Comparison of ENCODE assay signal across 8 mouse cellular contexts in genomic region chr2:176798312-176798711, GRCm38 (mm10). TPM values are rescaled to one million over a fixed set of nuclear protein-coding genes. Genes with fewer than 3 reads are reported as not detected.
DNase-seq lines count a peak whose midpoint lies in the region; ATAC-seq and TF ChIP-seq lines count a peak whose summit lies in the region.
"Not testable (repeated sequence)": the region's sequence is repeated elsewhere in the genome, so short reads cannot be mapped to it uniquely, and the experiment has no call there.

Gene Gm14295 (plus strand): TSS chr2:176798612.

- H3K4me2 ChIP-seq in forebrain, embryonic 11.5 days (ENCODE audit: low read depth, low read length, severe bottlenecking), result 0 out of 2 replicates have a peak within 1 kb of the TSS, but pooled peaks have one; percentile 18
- H3K4me2 ChIP-seq in heart, embryonic 13.5 days, result peak within 1 kb of the TSS; percentile 59
- 0 out of 2 replicates have a peak within 1 kb of the TSS, but pooled peaks have one; percentile 30 for H3K4me2 ChIP-seq in intestine, embryonic 16.5 days (ENCODE audit: low read depth, low read length)
- H3K4me2 ChIP-seq in liver, embryonic 13.5 days, result peak within 1 kb of the TSS; percentile 55
- peak within 1 kb of the TSS; percentile 49 for H3K4me2 ChIP-seq in midbrain, embryonic 13.5 days (replicated peaks)
- peak within 1 kb of the TSS; percentile 41 for H3K4me2 ChIP-seq in stomach, embryonic 15.5 days

- H3K9ac ChIP-seq in forebrain, embryonic 11.5 days (ENCODE audit: low read length); stomach, embryonic 15.5 days: not testable (repeated sequence)
- peak within 1 kb of the TSS; percentile 76 for H3K9ac ChIP-seq in heart, embryonic 13.5 days
- H3K9ac ChIP-seq in intestine, embryonic 16.5 days (ENCODE audit: low read depth, low read length), result peak within 1 kb of the TSS; percentile 55; the same call in 1 of the 2 replicates
- peak within 1 kb of the TSS; percentile 59 for H3K9ac ChIP-seq in liver, embryonic 13.5 days
- H3K9ac ChIP-seq in midbrain, embryonic 13.5 days (replicated peaks), result peak within 1 kb of the TSS; percentile 53; the same call in 1 of the 2 replicates

- peak within 1 kb of the TSS; percentile 32 for H3K4me3 ChIP-seq in forebrain, embryonic 11.5 days (ENCODE audit: low read depth, low read length)
- peak within 1 kb of the TSS; percentile 56 for H3K4me3 ChIP-seq in heart, embryonic 13.5 days
- H3K4me3 ChIP-seq in intestine, embryonic 16.5 days (ENCODE audit: low read length), result peak within 1 kb of the TSS; percentile 46
- peak within 1 kb of the TSS; percentile 22; the same call in 1 of the 2 replicates for H3K4me3 ChIP-seq in left cerebral cortex, adult 2 months
- H3K4me3 ChIP-seq in liver, embryonic 13.5 days (replicated peaks), result peak within 1 kb of the TSS; percentile 58
- peak within 1 kb of the TSS; percentile 44 for H3K4me3 ChIP-seq in midbrain, embryonic 13.5 days (replicated peaks)
- peak within 1 kb of the TSS; percentile 45 for H3K4me3 ChIP-seq in stomach, embryonic 15.5 days (replicated peaks)

- H3K4me1 ChIP-seq in forebrain, embryonic 11.5 days (replicated peaks; ENCODE audit: control insufficient read depth, insufficient read depth, low read length); heart, embryonic 13.5 days; intestine, embryonic 16.5 days (ENCODE audit: control insufficient read depth, insufficient read depth, low read length); liver, embryonic 13.5 days (replicated peaks); midbrain, embryonic 13.5 days (replicated peaks); stomach, embryonic 15.5 days: not testable (repeated sequence)

- not testable (repeated sequence) for H3K9me3 ChIP-seq in forebrain, embryonic 11.5 days (ENCODE audit: control insufficient read depth, low read length); heart, embryonic 13.5 days; intestine, embryonic 16.5 days (ENCODE audit: control insufficient read depth, low read length); liver, embryonic 13.5 days (replicated peaks); midbrain, embryonic 13.5 days; stomach, embryonic 15.5 days

- not testable (repeated sequence) for H3K27ac ChIP-seq in forebrain, embryonic 11.5 days (ENCODE audit: low read depth, low read length); heart, embryonic 13.5 days (replicated peaks); intestine, embryonic 16.5 days (ENCODE audit: low read length); left cerebral cortex, adult 2 months; liver, embryonic 13.5 days; midbrain, embryonic 13.5 days; stomach, embryonic 15.5 days

- not testable (repeated sequence) for H3K27me3 ChIP-seq in forebrain, embryonic 11.5 days (ENCODE audit: control insufficient read depth, insufficient read depth, low read length); heart, embryonic 13.5 days (replicated peaks); intestine, embryonic 16.5 days (replicated peaks; ENCODE audit: control insufficient read depth, insufficient read depth, low read length); liver, embryonic 13.5 days; midbrain, embryonic 13.5 days; stomach, embryonic 15.5 days (replicated peaks)

- not testable (repeated sequence) for TF ChIP-seq CTCF in left cerebral cortex, adult 2 months (IDR thresholded peaks at IDR 0.05)

- H3K36me3 ChIP-seq in forebrain, embryonic 11.5 days (ENCODE audit: control insufficient read depth, insufficient read depth, low read length); heart, embryonic 13.5 days; intestine, embryonic 16.5 days (ENCODE audit: control insufficient read depth, insufficient read depth, low read length); liver, embryonic 13.5 days; midbrain, embryonic 13.5 days; stomach, embryonic 15.5 days: not testable (repeated sequence)

- no CpG with 5 or more reads among the region's 6 CpGs for WGBS in forebrain, embryonic 11.5 days
- WGBS in heart, embryonic 13.5 days, result no CpG with 5 or more reads among the region's 6 CpGs
- WGBS in intestine, embryonic 16.5 days, result no CpG with 5 or more reads among the region's 6 CpGs
- WGBS in liver, embryonic 13.5 days (ENCODE audit: insufficient replicate concordance), result no CpG with 5 or more reads among the region's 6 CpGs
- WGBS in midbrain, embryonic 13.5 days, result no CpG with 5 or more reads among the region's 6 CpGs
- WGBS in stomach, embryonic 15.5 days, result no CpG with 5 or more reads among the region's 6 CpGs

- ATAC-seq in forebrain, embryonic 11.5 days (replicated peaks; ENCODE audit: low FRiP score); heart, embryonic 13.5 days (ENCODE audit: extremely low read depth, insufficient number of reproducible peaks, low FRiP score, low TSS enrichment); intestine, embryonic 16.5 days; liver, embryonic 13.5 days (ENCODE audit: low read depth); midbrain, embryonic 13.5 days; stomach, embryonic 15.5 days (ENCODE audit: insufficient read depth, low FRiP score, low read depth): not testable (repeated sequence)

- intact Hi-C loops in left cerebral cortex, adult 2 months (cut with DNase I), result not testable (repeated sequence)

- DNase-seq in adrenal gland, adult 8-10 months; forebrain, embryonic 11.5 days (ENCODE audit: low spot score); left cerebral cortex, adult 2 months (ENCODE audit: extremely low spot score in 1 of 2, low spot score in 2 of 2); liver, embryonic 13.5 days: not testable (repeated sequence)

RNA-seq across cellular contexts. Expression of gene Gm14295, which starts in this region (rescaled TPM):
- 10 to 100 TPM in 3 of 4 experiments, 1 to 10 TPM in 1; 9.8 to 14.0 (median 12.6) TPM for total RNA-seq in adrenal gland, adult 8-10 months (2022)
- 10.7 and 16.4 TPM in 2 replicates for polyA plus RNA-seq in forebrain, embryonic 11.5 days (2014; fragmentation: Nextera tagmentation; extraction: Ambion mirVana)
- polyA plus RNA-seq in heart, embryonic 13.5 days (2015; fragmentation: Nextera tagmentation; extraction: Ambion mirVana), result 15.1 and 17.1 TPM in 2 replicates
- polyA plus RNA-seq in intestine, embryonic 16.5 days (2015; fragmentation: Nextera tagmentation; extraction: Ambion mirVana), result 9.4 and 12.5 TPM in 2 replicates
- total RNA-seq in left cerebral cortex, adult 2 months (2021), result 10 to 100 TPM; 13.4 to 20.1 TPM
- 3.7 and 4.2 TPM in 2 replicates for polyA plus RNA-seq in liver, embryonic 13.5 days (2015; fragmentation: Nextera tagmentation; extraction: Ambion mirVana)
- 7.4 and 8.0 TPM in 2 replicates for polyA plus RNA-seq in midbrain, embryonic 13.5 days (2015; fragmentation: Nextera tagmentation; extraction: Ambion mirVana)
- polyA plus RNA-seq in stomach, embryonic 15.5 days (2015; fragmentation: Nextera tagmentation; extraction: Ambion mirVana), result 15.6 and 16.9 TPM in 2 replicates
